Mouse (Mus musculus) bone marrow, adult 2 months (tissue): Measurements from ENCODE around the gene Pcdh15.

Experiments
- CTCF ChIP-seq: fragments of 200-500 bp; IDR thresholded peaks from 2 replicates; pipeline ENCODE4 v1.5.1; 2011; ENCODE audit warnings: low read length, control low read depth; ENCODE audit not compliant: control insufficient read depth, insufficient read depth
- POLR2A ChIP-seq: fragments of 200-500 bp; IDR thresholded peaks from 2 replicates; pipeline ENCODE4 v1.6.1; 2011; ENCODE audit warnings: low read depth, mild to moderate bottlenecking, control low read depth, low read length, borderline replicate concordance; ENCODE audit not compliant: control insufficient read depth

DNA sequence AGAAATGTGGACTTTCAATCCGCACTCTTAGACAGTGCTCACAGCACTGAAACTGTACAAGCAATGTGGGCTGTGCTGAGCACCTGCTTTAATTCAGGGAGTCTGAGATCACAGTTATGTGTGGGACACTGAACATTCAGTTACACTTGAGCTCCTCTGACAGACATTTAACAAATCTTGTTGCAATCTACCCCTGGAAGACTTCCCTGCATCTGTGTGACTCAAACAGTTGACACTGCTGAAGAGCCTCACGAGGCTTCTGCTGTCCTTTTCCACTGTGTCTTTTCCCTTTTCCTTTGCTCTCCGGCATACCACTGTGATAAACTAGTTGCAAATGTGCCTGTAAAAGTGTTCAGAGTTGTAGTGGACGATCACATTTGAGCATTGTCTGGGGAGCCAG, 793.1 kb downstream of the Pcdh15 start:
- TF ChIP-seq CTCF = no peak
- TF ChIP-seq POLR2A = no peak
